In genomic region chr11:6175506-6175905, GRCm38 (mm10) we compare ENCODE assay signal across 24 mouse cellular contexts. TPM values are rescaled to one million over a fixed set of nuclear protein-coding genes. Genes with fewer than 3 reads are reported as not detected.
DNase-seq lines count a peak whose midpoint lies in the region; ATAC-seq and TF ChIP-seq lines count a peak whose summit lies in the region.
"Had no signal": no experiment of that assay in that cellular context is flagged by ENCODE, and none has a peak within 500 bp of the region (broad histone marks: within the 10 kb centered on the region; RNA-seq: fewer than 3 reads in every experiment).

No protein-coding gene starts in this region.

- 33% methylated on average over 1 of the region's 1 CpGs for WGBS in heart, embryonic 15.5 days
- 44% methylated on average over 1 of the region's 1 CpGs for WGBS in heart, embryonic 11.5 days (ENCODE audit: insufficient replicate concordance)

- TF ChIP-seq POLR2A in myocyte (IDR thresholded peaks at IDR 0.05; ENCODE audit: insufficient read length, low read depth) = no peak

- no peak overlapping the region for H3K9ac ChIP-seq in heart, embryonic 15.5 days
- H3K9ac ChIP-seq in heart, embryonic 11.5 days (ENCODE audit: low read depth, low read length) = no peak overlapping the region
- H3K9ac ChIP-seq: embryonic facial prominence, embryonic 13.5 days; forebrain, embryonic 12.5 days; hindbrain, embryonic 15.5 days had no signal

- no peak overlapping the region for H3K4me3 ChIP-seq in gastrocnemius, adult 2 months
- no peak overlapping the region for H3K4me3 ChIP-seq in heart, embryonic 15.5 days
- no peak overlapping the region for H3K4me3 ChIP-seq in heart, embryonic 11.5 days (ENCODE audit: low read depth, low read length)
- H3K4me3 ChIP-seq in myocyte = no peak overlapping the region
- H3K4me3 ChIP-seq: embryonic facial prominence, embryonic 13.5 days; forebrain, embryonic 12.5 days; hindbrain, embryonic 15.5 days had no signal

- TF ChIP-seq CTCF in gastrocnemius, adult 2 months (IDR thresholded peaks at IDR 0.05) = no peak

- no peak for ATAC-seq in heart, embryonic 15.5 days (replicated peaks; ENCODE audit: insufficient number of reproducible peaks, insufficient read depth, low FRiP score, low read depth)
- no peak for ATAC-seq in heart, embryonic 11.5 days (replicated peaks; ENCODE audit: insufficient number of reproducible peaks, low FRiP score, low TSS enrichment)
- ATAC-seq: activated CD4-positive, CD25-positive, alpha-beta regulatory T cell, adult 4 months; forebrain, embryonic 16.5 days; intestine, embryonic 16.5 days; Patski had no signal

- no peak overlapping the region for H3ac ChIP-seq in myocyte (ENCODE audit: control insufficient read depth, insufficient read length)

- H3K4me2 ChIP-seq in heart, embryonic 15.5 days = no peak overlapping the region
- H3K4me2 ChIP-seq in heart, embryonic 11.5 days = no peak overlapping the region
- H3K4me2 ChIP-seq in myocyte (ENCODE audit: low read depth) = peak overlapping the region; percentile 74
- H3K4me2 ChIP-seq: embryonic facial prominence, embryonic 13.5 days; forebrain, embryonic 12.5 days; hindbrain, embryonic 15.5 days had no signal

- H3K27me3 ChIP-seq in heart, embryonic 15.5 days = no peaks in the 10 kb centered on the region
- H3K27me3 ChIP-seq in heart, embryonic 11.5 days (ENCODE audit: control insufficient read depth, insufficient read depth, low read length) = no peaks in the 10 kb centered on the region
- no peaks in the 10 kb centered on the region for H3K27me3 ChIP-seq in myocyte (ENCODE audit: control insufficient read depth, insufficient read depth, insufficient read length)
- H3K27me3 ChIP-seq: embryonic facial prominence, embryonic 13.5 days; forebrain, embryonic 12.5 days; hindbrain, embryonic 15.5 days; Patski had no signal

- no peaks in the 10 kb centered on the region for H3K9me3 ChIP-seq in heart, embryonic 15.5 days (replicated peaks)
- H3K9me3 ChIP-seq in heart, embryonic 11.5 days (replicated peaks; ENCODE audit: control insufficient read depth, low read length) = no peaks in the 10 kb centered on the region
- H3K9me3 ChIP-seq: embryonic facial prominence, embryonic 13.5 days; forebrain, embryonic 12.5 days; hindbrain, embryonic 15.5 days had no signal

- peaks cover 47% of the 10 kb centered on the region for H3K4me1 ChIP-seq in heart, embryonic 15.5 days (replicated peaks)
- peaks cover 30% of the 10 kb centered on the region for H3K4me1 ChIP-seq in heart, embryonic 11.5 days (ENCODE audit: control insufficient read depth, insufficient read depth, low read length)

- DNase-seq in gastrocnemius, adult 2 months = no peak
- DNase-seq in gastrocnemius, adult 8-10 months (ENCODE audit: low spot score in 2 of 2) = no peak
- peak; percentile 36 for DNase-seq in thymus, postnatal 0 days (ENCODE audit: low spot score)
- no peak for DNase-seq in thymus, postnatal 36 days
- no peak for DNase-seq in left cerebral cortex, adult 18-20 months (ENCODE audit: low spot score in 2 of 2)
- DNase-seq: adrenal gland, postnatal 14 days; cerebellum, adult 11-12 months; cerebellum, adult 9-11 months; cerebellum, postnatal 36 days; gastrocnemius, postnatal 36 days had no signal

- no peaks in the 10 kb centered on the region for H3K36me3 ChIP-seq in heart, embryonic 15.5 days
- no peaks in the 10 kb centered on the region for H3K36me3 ChIP-seq in heart, embryonic 11.5 days (ENCODE audit: control insufficient read depth, insufficient read depth, low read length)
- H3K36me3 ChIP-seq in myocyte (ENCODE audit: control insufficient read depth, insufficient read depth) = no peaks in the 10 kb centered on the region
- H3K36me3 ChIP-seq: embryonic facial prominence, embryonic 13.5 days; forebrain, embryonic 12.5 days; hindbrain, embryonic 15.5 days had no signal

- intact Hi-C loops in gastrocnemius, adult 2 months (cut with DNase I) = no loop called here

- peaks cover 86% of the 10 kb centered on the region for H3K79me2 ChIP-seq in myocyte (ENCODE audit: control insufficient read depth, insufficient read depth)

- peak overlapping the region; percentile 74; the same call in 1 of the 2 replicates for H3K27ac ChIP-seq in gastrocnemius, adult 2 months
- peak overlapping the region; percentile 74 for H3K27ac ChIP-seq in heart, embryonic 15.5 days
- no peak overlapping the region for H3K27ac ChIP-seq in heart, embryonic 11.5 days (ENCODE audit: low read depth, low read length)
- H3K27ac ChIP-seq: embryonic facial prominence, embryonic 13.5 days; forebrain, embryonic 12.5 days; hindbrain, embryonic 15.5 days had no signal

TF ChIP-seq in myocyte, 11 proteins besides CTCF, POLR2A, EP300 and RAD21:
- no peak for TF ChIP-seq POLR2AphosphoS2 (IDR thresholded peaks at IDR 0.05; ENCODE audit: insufficient read length, low read depth)
- no peak for TF ChIP-seq E2F4 (IDR thresholded peaks at IDR 0.05; ENCODE audit: insufficient read depth)
- TF ChIP-seq MYOD1 (IDR thresholded peaks at IDR 0.05; ENCODE audit: control insufficient read depth in 1 of 3, insufficient read length in 2 of 3, low read depth in 2 of 3) = no peak
- no peak for TF ChIP-seq TCF12 (IDR thresholded peaks at IDR 0.05; ENCODE audit: insufficient read depth, poor library complexity, severe bottlenecking)

RNA-seq across cellular contexts. Expression of gene A730071L15Rik, which starts 24.3 kb away (rescaled TPM):
- under 1 TPM; 0.15 to 0.20 TPM for total RNA-seq in gastrocnemius, adult 2 months (2021)
- total RNA-seq in gastrocnemius, adult 8-10 months (2022) = not detected
- polyA plus RNA-seq in heart, embryonic 15.5 days (2015; fragmentation: Nextera tagmentation; extraction: Ambion mirVana) = 0.34 and 0.55 TPM in 2 replicates
- 0.28 and 0.84 TPM in 2 replicates for polyA plus RNA-seq in heart, embryonic 11.5 days (2014; fragmentation: Nextera tagmentation; extraction: Ambion mirVana)
- polyA plus RNA-seq in thymus, postnatal 0 days (2015; fragmentation: Nextera tagmentation; extraction: Ambion mirVana) = 0.55 and 0.93 TPM in 2 replicates
- 0.07 TPM for polyA plus RNA-seq in myocyte (2012; fragmentation: generic; extraction: Trizol)
- under 1 TPM; 0.28 to 0.30 TPM for total RNA-seq in left cerebral cortex, adult 18-20 months (2021)
- total RNA-seq: adrenal gland, postnatal 14 days; heart, adult 8-10 months; heart, postnatal 36 days had no signal
- polyA plus RNA-seq: activated CD4-positive, CD25-positive, alpha-beta regulatory T cell, adult 4 months; frontal cortex, adult 2 months had no signal

RNA-seq across cellular contexts. Expression of gene Nudcd3, which starts 24.7 kb away (rescaled TPM):
- total RNA-seq in gastrocnemius, adult 2 months (2021) = 10 to 100 TPM; 64.3 to 67.9 TPM
- total RNA-seq in gastrocnemius, adult 8-10 months (2022) = 10 to 100 TPM; 70.9 to 77.9 (median 76.1) TPM
- 28.9 and 33.5 TPM in 2 replicates for polyA plus RNA-seq in heart, embryonic 15.5 days (2015; fragmentation: Nextera tagmentation; extraction: Ambion mirVana)
- 28.8 and 33.7 TPM in 2 replicates for polyA plus RNA-seq in heart, embryonic 11.5 days (2014; fragmentation: Nextera tagmentation; extraction: Ambion mirVana)
- polyA plus RNA-seq in thymus, postnatal 0 days (2015; fragmentation: Nextera tagmentation; extraction: Ambion mirVana) = 33.5 and 37.7 TPM in 2 replicates
- polyA plus RNA-seq in myocyte (2012; fragmentation: generic; extraction: Trizol) = 67.1 TPM
- 100 to 1,000 TPM; 119 to 128 TPM for total RNA-seq in left cerebral cortex, adult 18-20 months (2021)

RNA-seq across cellular contexts. Expression of gene Npc1l1, which starts 54.4 kb away (rescaled TPM):
- total RNA-seq in gastrocnemius, adult 2 months (2021) = under 1 TPM; 0.31 to 0.36 TPM
- total RNA-seq in gastrocnemius, adult 8-10 months (2022) = under 1 TPM in 3 of 4 experiments, not detected in 1; 0.07 to 0.32 (median 0.12) TPM
- polyA plus RNA-seq in heart, embryonic 15.5 days (2015; fragmentation: Nextera tagmentation; extraction: Ambion mirVana) = not detected in 2 replicates
- not detected in 2 replicates for polyA plus RNA-seq in heart, embryonic 11.5 days (2014; fragmentation: Nextera tagmentation; extraction: Ambion mirVana)
- polyA plus RNA-seq in thymus, postnatal 0 days (2015; fragmentation: Nextera tagmentation; extraction: Ambion mirVana) = 0.04 TPM in 2 replicates
- 0.07 TPM for polyA plus RNA-seq in myocyte (2012; fragmentation: generic; extraction: Trizol)
- total RNA-seq in left cerebral cortex, adult 18-20 months (2021) = under 1 TPM; 0.63 to 0.68 TPM
- total RNA-seq: adrenal gland, postnatal 14 days had no signal
- polyA plus RNA-seq: activated CD4-positive, CD25-positive, alpha-beta regulatory T cell, adult 4 months; forebrain, embryonic 12.5 days; hindbrain, embryonic 11.5 days had no signal
